Mouse (Mus musculus) liver, adult 2 months (tissue): ENCODE measurements around the gene Fbxw7. TPM values are rescaled to one million over a fixed set of nuclear protein-coding genes. Genes with fewer than 3 reads are reported as not detected.

Experiments used
- DNase-seq: peaks from one replicate; pipeline ENCODE4 v3.0.0-alpha.2; 2011; ENCODE audit warnings: low read depth, low spot score; ENCODE audit errors: extremely low read depth
- H3K27ac ChIP-seq: fragments of 200-500 bp; replicated peaks from 2 replicates; pipeline ENCODE4 v1.5.1; 2012; ENCODE audit warnings: low read depth, mild to moderate bottlenecking, control low read depth, inconsistent platforms, low read length; ENCODE audit not compliant: insufficient read depth
- H3K27me3 ChIP-seq: fragments of 200-500 bp; 2 replicates; pipeline ENCODE4 v1.6.1; 2012; ENCODE audit warnings: mild to moderate bottlenecking, moderate library complexity, low read length, inconsistent platforms; ENCODE audit not compliant: control insufficient read depth, insufficient read depth
- H3K36me3 ChIP-seq: fragments of 200-500 bp; 2 replicates; pipeline ENCODE4 v1.6.1; 2012; ENCODE audit warnings: low read length, inconsistent platforms; ENCODE audit not compliant: control insufficient read depth, insufficient read depth
- H3K4me1 ChIP-seq: fragments of 200-500 bp; 2 replicates; pipeline ENCODE4 v1.6.1; 2011; ENCODE audit warnings: low read length; ENCODE audit not compliant: control insufficient read depth, insufficient read depth
- H3K4me3 ChIP-seq: fragments of 200-500 bp; 2 replicates; pipeline ENCODE4 v1.5.1; 2011; ENCODE audit warnings: low read depth, mild to moderate bottlenecking, control low read depth, low read length, moderate library complexity; ENCODE audit not compliant: insufficient read depth
- H3K79me2 ChIP-seq: fragments of 200-500 bp; 2 replicates; pipeline ENCODE4 v1.6.1; 2012; ENCODE audit warnings: inconsistent platforms, mild to moderate bottlenecking, low read length, moderate library complexity; ENCODE audit not compliant: control insufficient read depth, insufficient read depth
- H3K9ac ChIP-seq: fragments of 200-500 bp; 2 replicates; pipeline ENCODE4 v1.6.1; 2012; ENCODE audit warnings: low read depth, mild to moderate bottlenecking, control low read depth, inconsistent platforms, low read length
- CTCF ChIP-seq: fragments of 200-500 bp; IDR thresholded peaks from 2 replicates; pipeline ENCODE4 v1.5.1; 2011; ENCODE audit warnings: low read depth, low read length, control low read depth
- POLR2A ChIP-seq: fragments of 200-500 bp; IDR thresholded peaks from 2 replicates; pipeline ENCODE4 v1.6.1; 2011; ENCODE audit warnings: low read length, control low read depth; ENCODE audit not compliant: insufficient read depth; ENCODE audit errors: extremely low read depth
- WGBS: fragments of 180-500 bp; shearing (Covaris S2); methylation state at CpG from one replicate; pipeline ENCODE4 v1.1.7; 2018; 5-methylcytosine and 5-hydroxymethylcytosine counted together
- polyA plus RNA-seq: library from polyadenylated mRNA; depleted of rRNA; stranded (reverse); fragments of >200 nt; gene quantifications from 2 replicates; pipeline ENCODE4 v1.2.3, GENCODE M21; 2012
- total RNA-seq: library from RNA; depleted of rRNA; stranded (reverse); fragments of >200 nt; gene quantifications from 2 replicates; pipeline ENCODE4 v1.2.3, GENCODE M21; 2014

The Fbxw7 gene
- total and polyA plus RNA-seq, 2 experiments = 1.4 to 5.6 TPM

DNA sequence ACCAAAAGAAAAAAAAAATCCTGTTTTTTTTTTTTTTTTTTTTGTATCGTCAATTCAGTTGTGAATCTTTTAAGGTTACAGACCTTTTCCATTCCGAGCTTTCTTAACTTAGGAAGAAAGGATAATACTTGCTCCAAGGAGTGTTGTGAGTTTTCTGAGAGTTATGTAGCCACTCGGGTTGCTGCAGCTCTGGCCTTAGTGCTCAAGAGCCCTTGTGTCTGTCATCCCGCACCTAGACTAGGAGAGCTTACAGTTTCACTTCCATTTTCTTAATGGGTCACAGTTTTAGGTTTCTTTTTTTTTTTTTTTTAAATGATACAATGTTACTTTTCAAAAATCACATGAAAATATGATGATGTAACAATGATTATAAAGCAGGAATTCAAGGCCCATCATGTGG lies 12.5 kb downstream of the Fbxw7 start:
- no peak for DNase-seq
- Histone ChIP-seq H3K4me1 (peaks cover 6% of the 10 kb centered on the region; the same call in 1 of the 2 replicates), H3K36me3 (no peaks in the 10 kb centered on the region; the same call in 1 of the 2 replicates), H3K27me3 (no peaks in the 10 kb centered on the region), H3K79me2 (peaks cover 3% of the 10 kb centered on the region; the same call in 1 of the 2 replicates), H3K4me3 (no peak overlapping the region), H3K27ac (no peak overlapping the region), H3K9ac (no peak overlapping the region)
- 88% methylated on average over 4 of the region's 4 CpGs for WGBS
- TF ChIP-seq POLR2A (no peak), CTCF (no peak)

DNA sequence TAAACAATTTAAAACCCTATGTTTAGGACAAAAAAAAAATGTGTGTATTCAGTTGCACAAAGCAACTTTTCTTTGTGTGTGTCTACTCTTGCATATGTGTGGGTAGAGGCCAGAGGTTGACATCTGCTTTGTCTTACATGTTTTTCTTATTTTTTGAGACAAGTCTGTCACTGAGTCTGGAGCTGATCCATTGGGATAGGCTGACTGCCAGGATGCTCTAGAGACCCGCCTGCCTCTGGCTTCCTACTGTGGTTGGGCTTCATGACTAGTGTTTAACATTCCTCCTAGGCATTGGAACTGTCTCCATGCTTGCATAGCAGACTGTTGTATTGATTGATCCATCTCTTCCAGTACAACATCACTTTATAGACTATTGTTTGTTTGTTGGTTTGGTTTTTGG lies 14.3 kb downstream of the Fbxw7 start:
- no peak for TF ChIP-seq CTCF
- no peak for TF ChIP-seq POLR2A
- H3K9ac ChIP-seq = no peak overlapping the region
- H3K36me3 ChIP-seq = no peaks in the 10 kb centered on the region
- no peak for DNase-seq
- H3K27me3 ChIP-seq = no peaks in the 10 kb centered on the region
- WGBS = 67% methylated on average over 1 of the region's 1 CpGs
- no peak overlapping the region for H3K27ac ChIP-seq
- peaks cover 6% of the 10 kb centered on the region; the same call in 1 of the 2 replicates for H3K79me2 ChIP-seq
- H3K4me3 ChIP-seq = no peak overlapping the region
- peaks cover 6% of the 10 kb centered on the region; the same call in 1 of the 2 replicates for H3K4me1 ChIP-seq

DNA sequence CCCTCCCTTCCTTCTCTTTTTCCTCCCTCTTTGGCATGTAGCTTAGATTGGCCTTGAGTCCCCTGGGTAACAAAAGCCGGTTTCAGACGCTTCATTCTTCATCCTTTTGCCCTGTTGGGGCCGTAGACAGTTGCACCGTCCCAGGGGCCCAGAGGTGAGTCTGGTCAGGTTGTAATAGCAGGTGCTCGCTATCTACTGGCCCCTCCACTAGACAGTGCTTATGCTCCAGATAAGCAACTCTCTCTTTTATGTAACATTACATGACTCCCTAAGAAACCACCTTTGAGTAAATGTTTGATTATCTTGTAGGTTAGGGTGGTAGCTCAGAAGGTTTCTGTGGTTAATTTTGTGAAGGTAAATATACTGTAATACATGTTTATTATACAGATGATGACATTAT lies 21.0 kb downstream of the Fbxw7 start:
- WGBS = 94% methylated on average over 5 of the region's 5 CpGs
- Histone ChIP-seq H3K4me1 (peaks cover 3% of the 10 kb centered on the region; the same call in 1 of the 2 replicates), H3K79me2 (peaks cover 7% of the 10 kb centered on the region; the same call in 1 of the 2 replicates), H3K36me3 (no peaks in the 10 kb centered on the region), H3K27ac (no peak overlapping the region), H3K4me3 (no peak overlapping the region), H3K27me3 (no peaks in the 10 kb centered on the region), H3K9ac (no peak overlapping the region)
- TF ChIP-seq POLR2A (no peak), CTCF (no peak)
- DNase-seq = no peak

DNA sequence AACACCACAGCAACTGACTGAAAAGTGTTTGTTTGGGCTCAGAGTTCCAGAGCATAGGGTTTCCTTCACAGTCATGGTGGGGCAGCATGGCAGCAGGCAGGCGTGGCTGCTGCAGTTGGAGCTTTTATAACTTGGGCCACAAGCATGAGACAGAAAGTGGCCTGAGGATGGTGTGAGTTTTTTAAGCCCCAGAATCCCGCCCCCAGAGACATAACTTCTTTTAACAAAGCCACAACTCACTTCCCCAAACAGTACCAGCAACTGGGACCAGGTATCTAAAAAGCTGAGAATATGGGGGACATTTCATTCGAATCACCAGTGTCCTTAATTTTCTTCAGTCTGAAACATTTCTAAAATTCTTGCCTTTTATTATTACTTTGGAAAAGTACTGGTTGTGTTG lies 22.9 kb downstream of the Fbxw7 start:
- TF ChIP-seq POLR2A = no peak
- TF ChIP-seq CTCF = no peak
- Histone ChIP-seq H3K79me2 (peaks cover 2% of the 10 kb centered on the region; the same call in 1 of the 2 replicates), H3K4me3 (no peak overlapping the region), H3K4me1 (no peaks in the 10 kb centered on the region), H3K27ac (no peak overlapping the region), H3K36me3 (no peaks in the 10 kb centered on the region), H3K9ac (no peak overlapping the region), H3K27me3 (no peaks in the 10 kb centered on the region)
- DNase-seq = no peak
- WGBS = 93% methylated on average over 3 of the region's 3 CpGs

DNA sequence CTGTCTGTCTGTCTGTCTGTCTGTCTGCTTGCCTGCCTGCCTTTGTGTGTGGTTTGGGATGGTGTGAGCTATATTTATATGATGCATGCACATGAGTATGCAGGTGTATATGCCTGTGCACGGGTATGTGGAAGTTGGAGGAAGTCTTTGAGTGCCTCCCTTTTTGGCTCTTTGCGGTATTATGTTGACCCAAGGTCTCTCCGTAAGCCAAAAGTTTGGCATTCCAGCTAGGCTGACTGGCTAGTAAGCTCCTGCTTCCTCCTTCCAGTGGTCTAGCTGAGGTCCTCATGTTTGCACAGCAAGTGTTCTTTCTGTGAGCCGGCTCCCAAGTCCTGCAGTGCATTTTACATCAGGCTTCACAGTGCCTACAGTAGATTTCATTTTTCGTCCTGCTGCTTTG lies 24.4 kb downstream of the Fbxw7 start:
- H3K27ac ChIP-seq = no peak overlapping the region
- H3K4me3 ChIP-seq = no peak overlapping the region
- peaks cover 2% of the 10 kb centered on the region; the same call in 1 of the 2 replicates for H3K79me2 ChIP-seq
- no peaks in the 10 kb centered on the region for H3K4me1 ChIP-seq
- TF ChIP-seq CTCF = no peak
- TF ChIP-seq POLR2A = no peak
- no peak for DNase-seq
- no peaks in the 10 kb centered on the region for H3K36me3 ChIP-seq
- no peaks in the 10 kb centered on the region for H3K27me3 ChIP-seq
- H3K9ac ChIP-seq = no peak overlapping the region
- 54% methylated on average over 5 of the region's 5 CpGs for WGBS

DNA sequence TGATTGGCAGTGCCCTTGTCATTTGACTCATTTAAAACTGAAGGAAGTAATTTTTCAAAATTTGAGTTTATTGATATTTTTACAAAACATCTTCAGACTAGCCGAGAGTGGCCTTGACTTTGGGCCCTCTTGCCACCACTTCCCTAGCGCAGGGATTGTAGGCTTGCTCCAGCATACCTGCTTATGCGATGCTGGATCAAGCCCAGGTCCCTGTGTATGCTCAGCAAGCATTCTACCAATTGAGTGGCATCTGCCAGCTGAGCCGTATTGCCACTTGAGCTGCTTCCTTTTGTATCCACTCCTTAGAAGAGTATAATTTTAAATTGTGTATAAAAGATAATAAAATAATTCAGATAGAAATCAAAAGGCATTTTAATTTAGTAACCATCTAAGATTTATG lies 26.2 kb downstream of the Fbxw7 start:
- Histone ChIP-seq H3K79me2 (no peaks in the 10 kb centered on the region; the same call in 1 of the 2 replicates), H3K4me3 (no peak overlapping the region), H3K9ac (no peak overlapping the region), H3K4me1 (no peaks in the 10 kb centered on the region), H3K27me3 (no peaks in the 10 kb centered on the region), H3K36me3 (no peaks in the 10 kb centered on the region), H3K27ac (no peak overlapping the region)
- 82% methylated on average over 4 of the region's 4 CpGs for WGBS
- DNase-seq = no peak
- TF ChIP-seq CTCF (no peak), POLR2A (no peak)
